Mouse (Mus musculus): Measurements from ENCODE around the gene Ttll6.

Ttll6 gene

DNA sequence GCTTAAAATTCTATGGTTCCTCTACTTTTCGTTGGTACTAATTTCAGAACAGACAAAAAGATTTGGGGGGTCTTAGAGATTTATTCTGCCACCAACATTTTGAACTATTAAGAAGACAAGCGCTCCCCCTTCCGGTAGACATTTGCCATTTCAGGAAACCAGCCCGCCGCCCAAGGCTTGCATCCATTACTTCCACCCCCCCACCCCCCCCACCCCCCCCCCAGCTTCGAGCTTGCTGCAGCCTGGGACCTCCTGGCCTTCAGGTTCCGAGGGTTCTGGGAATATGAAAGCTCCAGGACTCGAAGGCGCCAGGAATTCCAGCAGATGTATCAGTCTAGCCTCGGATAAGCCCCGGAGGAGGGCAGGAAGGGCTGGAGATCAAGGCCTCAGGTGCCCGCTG, 65.1 kb downstream of the Ttll6 start:
- DNase-seq, result peak; percentile 60

DNA sequence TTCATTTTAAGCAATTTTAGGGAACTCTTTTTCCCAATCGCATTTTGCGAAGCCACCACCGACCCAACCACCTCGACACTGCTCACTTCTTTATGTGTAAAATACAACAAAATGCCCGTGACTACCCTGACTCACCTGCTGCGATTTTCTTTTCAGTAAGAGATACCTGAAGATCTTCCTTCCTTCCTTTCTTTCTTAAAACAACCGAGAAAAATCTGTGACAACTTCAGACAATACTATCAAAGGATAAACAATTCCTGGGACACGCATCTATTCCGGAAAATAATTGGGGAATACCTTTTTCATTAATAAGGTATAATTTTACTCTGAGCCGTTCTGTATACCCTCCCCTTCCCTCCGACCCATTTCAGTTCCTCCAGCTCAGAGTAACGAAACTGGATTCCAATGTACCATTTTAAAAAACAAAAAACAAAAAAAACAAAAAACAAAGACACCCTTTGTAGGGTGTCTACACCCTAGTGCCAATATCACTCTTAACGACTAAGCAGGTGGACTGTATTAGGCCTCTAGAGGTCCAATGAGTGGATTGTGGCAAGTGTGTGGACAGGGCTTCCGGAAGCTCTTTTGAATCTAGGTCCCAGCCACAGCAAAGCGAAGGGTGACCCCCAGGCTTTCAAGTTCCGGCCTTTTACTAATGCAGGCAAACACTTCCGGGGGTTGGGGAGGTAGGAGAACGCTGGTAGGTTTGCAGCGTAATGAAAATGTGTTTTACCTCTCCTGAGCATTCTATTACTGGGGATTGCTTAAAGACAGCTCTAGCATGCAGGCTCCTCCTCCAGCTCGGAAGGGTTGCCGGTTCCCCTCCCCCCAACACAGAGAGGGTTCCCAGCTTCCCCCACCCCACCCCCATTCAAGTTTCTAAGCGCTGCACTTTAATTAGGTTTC, 65.8 kb downstream of the Ttll6 start:
- no peak for DNase-seq

DNA sequence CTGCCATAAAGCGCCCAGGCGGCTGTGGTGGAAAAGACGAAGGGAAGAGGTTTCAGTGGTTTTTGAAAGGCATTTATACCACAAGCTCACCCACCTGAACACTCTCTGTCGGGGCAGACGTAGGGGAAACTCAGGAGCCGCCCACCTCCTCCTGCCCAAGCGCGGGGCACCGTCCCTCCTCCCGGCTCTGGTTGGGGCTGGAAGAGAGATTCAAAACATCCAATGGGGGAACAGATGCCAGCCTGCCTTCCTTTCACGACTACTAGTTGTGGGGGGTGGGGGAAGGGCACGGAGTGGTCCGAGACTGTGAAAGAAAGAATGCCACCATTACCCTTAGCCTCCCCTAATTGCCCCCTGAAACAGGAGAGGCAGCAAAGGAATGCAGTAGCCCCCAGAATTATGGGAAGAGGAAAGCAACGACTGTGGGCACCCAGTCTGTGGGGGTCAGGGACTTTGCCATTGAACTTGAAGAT, 66.6 kb downstream of the Ttll6 start:
- no peak for DNase-seq

DNA sequence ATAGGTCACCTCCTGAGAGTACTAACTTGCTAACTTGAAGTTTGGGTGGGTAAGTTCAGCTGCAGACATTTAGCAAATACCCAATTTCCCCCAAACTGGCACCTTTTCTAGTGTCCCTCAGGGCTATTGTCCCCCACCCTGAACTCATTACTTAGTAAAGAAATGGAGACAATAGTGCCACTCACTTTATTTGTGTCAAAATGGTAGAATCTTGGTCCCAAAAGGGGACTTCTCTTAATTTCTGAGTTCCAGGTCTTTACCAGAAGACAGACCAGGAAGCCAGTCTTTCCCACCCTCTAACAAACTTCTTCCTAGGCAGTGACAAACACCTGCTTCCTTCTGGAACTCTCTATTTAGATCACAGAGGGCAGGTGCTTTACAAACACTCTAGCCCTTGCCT, 68.2 kb downstream of the Ttll6 start:
- DNase-seq, result no peak

GRCm38 (mm10) chr11:96202401-96203081, 69.0 kb downstream of the Ttll6 start:
- DNase-seq, result no peak

DNA sequence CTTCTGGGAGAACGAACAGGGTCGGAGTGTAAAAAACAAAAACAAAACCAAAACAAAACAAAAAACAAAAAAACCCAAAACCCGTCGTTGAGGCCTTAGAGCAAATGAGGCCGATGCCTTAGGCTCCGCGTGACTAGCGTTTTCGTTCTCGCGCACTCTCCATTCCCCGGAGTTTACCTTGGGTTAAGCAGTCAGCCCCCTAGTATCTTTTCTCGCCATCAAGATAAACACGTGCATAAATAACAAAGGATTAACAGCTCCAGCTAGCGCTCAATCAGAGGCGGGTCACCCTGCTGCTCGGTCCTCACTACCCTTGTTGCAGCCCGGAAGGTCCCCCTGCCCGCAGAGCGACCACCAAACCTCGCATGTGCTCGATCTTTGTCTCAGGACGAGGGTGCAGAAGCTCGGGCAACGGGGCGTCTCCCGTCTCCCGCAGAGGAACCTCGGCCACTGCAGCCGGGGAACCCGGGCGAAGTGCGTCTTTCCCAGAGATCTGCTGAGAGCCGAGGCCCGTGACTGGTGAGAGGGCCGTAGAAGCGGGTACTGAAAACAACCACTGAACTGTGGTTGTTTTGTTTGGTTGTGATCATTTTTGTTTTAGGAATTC, 69.7 kb downstream of the Ttll6 start:
- no peak for DNase-seq

- DNase-seq, result no peak
These were observed 70.2 kb downstream of the Ttll6 start for GRCm38 (mm10) chr11:96203789-96204186.

- DNase-seq, result no peak
These were observed 70.8 kb downstream of the Ttll6 start for GRCm38 (mm10) chr11:96204351-96204750.

GRCm38 (mm10) chr11:96205426-96206131, 72.0 kb downstream of the Ttll6 start:
- no peak for DNase-seq
